Mouse (Mus musculus): ENCODE data around the gene Snd1. TPM values are rescaled to one million over a fixed set of nuclear protein-coding genes. Genes with fewer than 3 reads are reported as not detected.

Gene Snd1
- total RNA-seq, 2 experiments from 2014 or later, result 76.7 to 77.9 TPM

DNA sequence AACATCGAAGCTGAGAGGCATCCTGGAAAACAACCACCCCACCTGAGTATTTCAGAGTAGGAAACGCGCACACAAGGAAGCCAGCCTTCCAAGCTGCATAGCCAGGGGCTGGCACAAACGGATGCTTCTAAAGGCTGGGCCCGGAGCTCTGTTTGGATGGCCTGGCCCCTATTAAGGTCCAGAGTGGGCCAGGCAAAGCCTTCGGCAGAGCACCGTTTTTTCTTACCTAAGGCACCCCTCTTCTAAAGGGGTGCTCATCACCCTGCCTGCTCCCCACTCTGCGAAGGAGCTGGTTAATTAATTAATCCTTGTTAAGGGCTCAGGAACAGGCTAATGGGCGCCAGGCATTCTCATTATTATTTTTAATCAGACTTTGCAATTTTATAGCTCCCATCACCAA is 456.3 kb downstream of the Snd1 start:
- TF ChIP-seq CTCF (IDR thresholded peaks at IDR 0.05), result no peak
- intact Hi-C loops (cut with DNase I), result no loop called here

GRCm38 (mm10) chr6:28931636-28932327 is 456.8 kb downstream of the Snd1 start:
- DNase-seq (ENCODE audit: extremely low spot score in 1 of 2, low spot score in 2 of 2), result no peak
- TF ChIP-seq CTCF (IDR thresholded peaks at IDR 0.05), result no peak
- Histone ChIP-seq H3K4me3 (no peak overlapping the region), H3K27ac (no peak overlapping the region)
- intact Hi-C loops (cut with DNase I), result no loop called here

More for the DNA sequence above, 456.3 kb downstream of the Snd1 start:
- no peak for DNase-seq (ENCODE audit: extremely low spot score in 1 of 2, low spot score in 2 of 2)
- Histone ChIP-seq H3K27ac (no peak overlapping the region), H3K4me3 (no peak overlapping the region)

GRCm38 (mm10) chr6:28932328-28932937 is 457.5 kb downstream of the Snd1 start:
- DNase-seq (ENCODE audit: extremely low spot score in 1 of 2, low spot score in 2 of 2), result peak in 1 of 2 experiments; percentile 17
- Histone ChIP-seq H3K4me3 (peak overlapping the region; percentile 42), H3K27ac (0 out of 2 replicates have a peak overlapping the region, but pooled peaks have one; percentile 11)
- intact Hi-C loops (cut with DNase I), result no loop called here
- TF ChIP-seq CTCF (IDR thresholded peaks at IDR 0.05), result no peak

DNA sequence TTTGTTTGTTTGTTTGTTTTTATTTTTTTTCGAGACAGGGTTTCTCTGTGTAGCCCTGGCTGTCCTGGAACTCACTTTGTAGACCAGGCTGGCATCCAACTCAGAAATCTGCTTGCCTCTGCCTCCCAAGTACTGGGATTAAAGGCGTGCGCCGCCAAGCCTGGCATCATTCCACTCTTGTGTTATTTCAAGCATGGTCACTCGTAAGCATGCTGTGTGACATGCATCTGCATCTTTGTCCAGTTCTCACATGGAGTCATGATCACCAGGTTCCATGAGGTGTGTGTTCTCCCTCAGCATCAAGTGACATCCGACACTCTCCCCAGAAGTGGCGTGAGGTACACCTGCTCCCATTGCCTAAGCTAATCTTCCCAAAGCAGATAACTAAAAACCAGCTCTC is 460.8 kb downstream of the Snd1 start:
- no peak for TF ChIP-seq CTCF (IDR thresholded peaks at IDR 0.05)
- DNase-seq (ENCODE audit: extremely low spot score in 1 of 2, low spot score in 2 of 2), result no peak
- Histone ChIP-seq H3K4me3 (no peak overlapping the region), H3K27ac (no peak overlapping the region)
- intact Hi-C loops (cut with DNase I), result no loop called here

- no peak for DNase-seq (ENCODE audit: extremely low spot score in 1 of 2, low spot score in 2 of 2)
- no peak overlapping the region for H3K4me3 ChIP-seq
- no peak for TF ChIP-seq CTCF (IDR thresholded peaks at IDR 0.05)
- intact Hi-C loops (cut with DNase I), result loop anchor here (5.0 kb wide), 1 partner anchor 195 kb away; no protein-coding TSS in a partner anchor
- no peak overlapping the region for H3K27ac ChIP-seq
Observed at GRCm38 (mm10) chr6:28947254-28947653, 472.3 kb downstream of the Snd1 start.

DNA sequence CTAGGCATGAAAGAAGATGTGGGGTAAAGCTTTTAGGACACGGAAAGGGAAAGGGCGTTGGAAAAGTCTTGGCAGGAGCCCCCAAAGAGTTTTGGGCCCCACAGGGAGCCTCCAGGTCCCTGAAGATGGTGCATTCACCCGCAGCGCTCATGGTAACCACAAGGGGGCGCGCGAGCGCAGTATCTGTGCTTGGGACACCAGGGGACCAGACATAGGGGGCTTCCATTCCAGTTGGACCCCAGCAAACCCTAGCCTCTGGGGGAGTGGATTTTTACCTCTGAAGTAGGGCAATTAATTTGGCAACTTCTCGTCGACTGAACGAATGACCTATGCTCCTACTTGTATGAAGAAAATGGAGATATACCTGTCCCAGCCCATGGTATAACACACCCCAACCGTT is 474.3 kb downstream of the Snd1 start:
- Histone ChIP-seq H3K4me3 (no peak overlapping the region), H3K27ac (no peak overlapping the region)
- TF ChIP-seq CTCF (IDR thresholded peaks at IDR 0.05), result peak; percentile 90
- DNase-seq (ENCODE audit: extremely low spot score in 1 of 2, low spot score in 2 of 2), result peak; percentile 74 to 85
- intact Hi-C loops (cut with DNase I), result loop anchor here (1.0 to 5.0 kb wide), 3 partner anchors 75 to 193 kb away; no protein-coding TSS in a partner anchor

DNA sequence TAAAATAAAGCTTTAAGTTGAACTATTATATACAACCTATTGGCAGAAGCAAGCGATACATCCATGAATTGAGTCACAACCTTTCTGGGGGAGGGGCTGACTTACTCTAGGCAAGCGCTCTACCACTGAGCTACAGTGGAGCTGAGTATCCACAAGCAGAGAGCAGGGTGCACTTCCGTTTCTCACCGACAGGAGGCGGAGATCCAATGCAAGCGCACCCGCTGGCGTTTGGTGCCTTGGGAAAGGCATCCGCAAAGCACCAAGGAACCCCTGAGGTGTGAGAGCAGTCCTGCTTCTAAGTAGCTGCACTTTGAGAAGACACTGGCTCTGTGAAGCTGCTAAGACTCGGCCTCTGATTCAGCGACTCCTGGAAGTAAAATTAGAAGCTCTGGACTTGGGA is 480.6 kb downstream of the Snd1 start:
- DNase-seq (ENCODE audit: extremely low spot score in 1 of 2, low spot score in 2 of 2), result peak; percentile 33 to 65
- peak; percentile 78 for TF ChIP-seq CTCF (IDR thresholded peaks at IDR 0.05)
- H3K27ac ChIP-seq, result no peak overlapping the region
- no peak overlapping the region for H3K4me3 ChIP-seq
- intact Hi-C loops (cut with DNase I), result no loop called here

GRCm38 (mm10) chr6:28957486-28957885 is 482.5 kb downstream of the Snd1 start:
- Histone ChIP-seq H3K4me3 (no peak overlapping the region), H3K27ac (no peak overlapping the region)
- TF ChIP-seq CTCF (IDR thresholded peaks at IDR 0.05), result no peak
- no peak for DNase-seq (ENCODE audit: extremely low spot score in 1 of 2, low spot score in 2 of 2)
- intact Hi-C loops (cut with DNase I), result no loop called here

DNA sequence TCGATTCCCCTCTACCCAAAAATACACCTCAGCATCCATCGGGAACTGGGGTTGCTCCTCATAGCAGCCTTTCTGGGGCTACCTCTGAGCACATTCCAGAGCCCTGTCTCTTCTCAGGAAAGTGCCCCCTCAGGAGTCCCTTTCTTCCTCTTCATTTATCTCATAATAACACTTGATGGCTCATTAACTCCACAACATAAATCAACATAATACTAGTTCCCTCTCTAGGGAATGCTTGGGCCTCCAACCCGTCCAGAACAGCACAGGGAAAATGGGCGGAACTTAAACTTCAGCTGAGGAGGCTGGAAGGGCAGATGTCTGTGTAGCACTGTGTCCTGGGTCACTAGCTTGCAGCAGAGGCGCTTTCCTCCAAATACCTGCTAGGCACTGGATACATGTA is 488.2 kb downstream of the Snd1 start:
- intact Hi-C loops (cut with DNase I), result no loop called here
- no peak for DNase-seq (ENCODE audit: extremely low spot score in 1 of 2, low spot score in 2 of 2)
- Histone ChIP-seq H3K27ac (no peak overlapping the region), H3K4me3 (no peak overlapping the region)
- no peak for TF ChIP-seq CTCF (IDR thresholded peaks at IDR 0.05)

GRCm38 (mm10) chr6:28965264-28965663 is 490.3 kb downstream of the Snd1 start:
- DNase-seq (ENCODE audit: extremely low spot score in 1 of 2, low spot score in 2 of 2), result no peak
- intact Hi-C loops (cut with DNase I), result no loop called here
- Histone ChIP-seq H3K4me3 (no peak overlapping the region), H3K27ac (no peak overlapping the region)
- TF ChIP-seq CTCF (IDR thresholded peaks at IDR 0.05), result no peak

- intact Hi-C loops (cut with DNase I), result no loop called here
- DNase-seq (ENCODE audit: extremely low spot score in 1 of 2, low spot score in 2 of 2), result peak; percentile 26 to 58
Observed at GRCm38 (mm10) chr6:28969615-28970014, 494.7 kb downstream of the Snd1 start.

GRCm38 (mm10) chr6:28970711-28971110 is 495.8 kb downstream of the Snd1 start:
- intact Hi-C loops (cut with DNase I), result no loop called here
- H3K4me3 ChIP-seq, result no peak overlapping the region
- no peak for TF ChIP-seq CTCF (IDR thresholded peaks at IDR 0.05)
- no peak for DNase-seq (ENCODE audit: extremely low spot score in 1 of 2, low spot score in 2 of 2)
- no peak overlapping the region; the same call in 1 of the 2 replicates for H3K27ac ChIP-seq

More at GRCm38 (mm10) chr6:28969615-28970014, 494.7 kb downstream of the Snd1 start:
- Histone ChIP-seq H3K27ac (no peak overlapping the region; the same call in 1 of the 2 replicates), H3K4me3 (no peak overlapping the region)
- TF ChIP-seq CTCF (IDR thresholded peaks at IDR 0.05), result no peak

Data from left cerebral cortex, adult 2 months (tissue).